Mouse (Mus musculus) hindbrain, embryonic 11.5 days (tissue): ENCODE measurements around the gene Tmem208. TPM values are rescaled to one million over a fixed set of nuclear protein-coding genes. Genes with fewer than 3 reads are reported as not detected.

Experiments used
- ATAC-seq: fragments of 200-750 bp; cut with Nextera tagmentation; 2 replicates; pipeline ENCODE4 v1.8.0; 2017; ENCODE audit warnings: mild to moderate bottlenecking, moderate TSS enrichment, moderate library complexity; ENCODE audit not compliant: low FRiP score
- DNase-seq: peaks from one replicate; pipeline ENCODE4 v3.0.0-alpha.2; 2015; ENCODE audit warnings: low spot score
- H3K27ac ChIP-seq: fragments of 300-500 bp; sonication (generic); 2 replicates; pipeline ENCODE4 v1.5.1; 2014; ENCODE audit warnings: mild to moderate bottlenecking, low read depth, low read length
- H3K27me3 ChIP-seq: fragments of 300-500 bp; sonication (generic); 2 replicates; pipeline ENCODE4 v1.6.1; 2014; ENCODE audit warnings: mild to moderate bottlenecking, low read length, moderate library complexity, mixed read lengths; ENCODE audit not compliant: control insufficient read depth, insufficient read depth
- H3K36me3 ChIP-seq: fragments of 300-500 bp; sonication (generic); 2 replicates; pipeline ENCODE4 v1.6.1; 2014; ENCODE audit warnings: mild to moderate bottlenecking, low read length, moderate library complexity, mixed read lengths; ENCODE audit not compliant: control insufficient read depth, insufficient read depth
- H3K4me1 ChIP-seq: fragments of 300-500 bp; sonication (generic); replicated peaks from 2 replicates; pipeline ENCODE4 v1.6.1; 2014; ENCODE audit warnings: low read length, mixed read lengths; ENCODE audit not compliant: control insufficient read depth, insufficient read depth
- H3K4me2 ChIP-seq: fragments of 300-500 bp; sonication (generic); replicated peaks from 2 replicates; pipeline ENCODE4 v1.6.1; 2014; ENCODE audit warnings: mild to moderate bottlenecking, low read depth, low read length
- H3K4me3 ChIP-seq: fragments of 300-500 bp; sonication (generic); 2 replicates; pipeline ENCODE4 v1.5.1; 2014; ENCODE audit warnings: low read depth, low read length
- H3K9ac ChIP-seq: fragments of 300-500 bp; sonication (generic); 2 replicates; pipeline ENCODE4 v1.6.1; 2014; ENCODE audit warnings: low read depth, low read length
- H3K9me3 ChIP-seq: fragments of 300-500 bp; sonication (generic); 2 replicates; pipeline ENCODE4 v1.6.1; 2016; ENCODE audit warnings: low read length; ENCODE audit not compliant: control insufficient read depth
- WGBS: fragments of 180-500 bp; shearing (Covaris S2); extraction: QIAGEN DNeasy Blood & Tissue Kit; methylation state at CpG from one replicate; pipeline ENCODE4 v1.1.7; 2014; 5-methylcytosine and 5-hydroxymethylcytosine counted together
- polyA plus RNA-seq: library from polyadenylated mRNA; unstranded; fragments of >200 nt; fragmentation: Nextera tagmentation; extraction: Ambion mirVana; gene quantifications from 2 replicates; pipeline ENCODE4 v1.2.1, GENCODE M21; 2014

Tmem208 gene
- polyA plus RNA-seq, 1 experiment from 2014 or later: 105 TPM

GRCm38 (mm10) chr8:105350186-105350585 lies 24.0 kb downstream of the Tmem208 start:
- no peak overlapping the region for H3K27ac ChIP-seq
- H3K9ac ChIP-seq: no peak overlapping the region
- no peaks in the 10 kb centered on the region for H3K36me3 ChIP-seq
- no peaks in the 10 kb centered on the region for H3K27me3 ChIP-seq
- H3K9me3 ChIP-seq: no peaks in the 10 kb centered on the region
- H3K4me1 ChIP-seq: peaks cover 4% of the 10 kb centered on the region; the same call in 1 of the 2 replicates
- H3K4me2 ChIP-seq: peak overlapping the region; percentile 98
- 49% methylated on average over 7 of the region's 7 CpGs for WGBS
- DNase-seq (peak; percentile 27), ATAC-seq (no peak)
- no peak overlapping the region for H3K4me3 ChIP-seq

- no peak overlapping the region for H3K27ac ChIP-seq
- DNase-seq: no peak
Observed at GRCm38 (mm10) chr8:105353583-105354135, 27.5 kb downstream of the Tmem208 start.

GRCm38 (mm10) chr8:105354549-105354948 lies 28.4 kb downstream of the Tmem208 start:
- H3K9ac ChIP-seq: no peak overlapping the region
- no peak overlapping the region for H3K4me2 ChIP-seq
- peaks cover 2% of the 10 kb centered on the region; the same call in 1 of the 2 replicates for H3K4me1 ChIP-seq
- H3K4me3 ChIP-seq: no peak overlapping the region
- ATAC-seq (no peak), DNase-seq (no peak)
- H3K36me3 ChIP-seq: no peaks in the 10 kb centered on the region
- H3K27ac ChIP-seq: no peak overlapping the region
- no peaks in the 10 kb centered on the region for H3K9me3 ChIP-seq
- WGBS: 90% methylated on average over 4 of the region's 4 CpGs
- no peaks in the 10 kb centered on the region for H3K27me3 ChIP-seq

More at GRCm38 (mm10) chr8:105353583-105354135, 27.5 kb downstream of the Tmem208 start:
- 0 out of 2 replicates have a peak, but pooled peaks cover 2% of the 10 kb centered on the region for H3K4me1 ChIP-seq
- no peak overlapping the region for H3K4me2 ChIP-seq
- no peak overlapping the region for H3K4me3 ChIP-seq
- H3K27me3 ChIP-seq: no peaks in the 10 kb centered on the region
- no peaks in the 10 kb centered on the region for H3K36me3 ChIP-seq
- 81% methylated on average over 8 of the region's 8 CpGs for WGBS
- no peak for ATAC-seq
- H3K9ac ChIP-seq: no peak overlapping the region
- no peaks in the 10 kb centered on the region for H3K9me3 ChIP-seq

GRCm38 (mm10) chr8:105355179-105356024 lies 29.2 kb downstream of the Tmem208 start:
- Histone ChIP-seq H3K4me1 (peaks cover 2% of the 10 kb centered on the region; the same call in 1 of the 2 replicates), H3K9ac (no peak overlapping the region), H3K4me3 (no peak overlapping the region), H3K27ac (no peak overlapping the region), H3K36me3 (no peaks in the 10 kb centered on the region), H3K9me3 (no peaks in the 10 kb centered on the region), H3K4me2 (no peak overlapping the region), H3K27me3 (no peaks in the 10 kb centered on the region)
- 59% methylated on average over 26 of the region's 26 CpGs for WGBS
- ATAC-seq (no peak), DNase-seq (peak; percentile 31)

GRCm38 (mm10) chr8:105356681-105357080 lies 30.5 kb downstream of the Tmem208 start:
- DNase-seq: no peak
- Histone ChIP-seq H3K4me3 (no peak overlapping the region), H3K9me3 (no peaks in the 10 kb centered on the region), H3K27ac (no peak overlapping the region), H3K27me3 (no peaks in the 10 kb centered on the region), H3K9ac (no peak overlapping the region), H3K4me1 (peaks cover 2% of the 10 kb centered on the region; the same call in 1 of the 2 replicates), H3K4me2 (no peak overlapping the region), H3K36me3 (no peaks in the 10 kb centered on the region)
- 92% methylated on average over 14 of the region's 14 CpGs for WGBS
- ATAC-seq: no peak

- no peak overlapping the region for H3K4me2 ChIP-seq
- no peak overlapping the region for H3K4me3 ChIP-seq
- H3K27ac ChIP-seq: no peak overlapping the region
- no peaks in the 10 kb centered on the region for H3K36me3 ChIP-seq
- ATAC-seq (peak; percentile 31; the same call in 1 of the 2 replicates), DNase-seq (no peak)
- 69% methylated on average over 15 of the region's 15 CpGs for WGBS
- H3K4me1 ChIP-seq: peaks cover 2% of the 10 kb centered on the region; the same call in 1 of the 2 replicates
- H3K9ac ChIP-seq: no peak overlapping the region
- no peaks in the 10 kb centered on the region for H3K27me3 ChIP-seq
- H3K9me3 ChIP-seq: no peaks in the 10 kb centered on the region
Observed at GRCm38 (mm10) chr8:105359208-105359607, 33.1 kb downstream of the Tmem208 start.

GRCm38 (mm10) chr8:105359646-105360045 lies 33.5 kb downstream of the Tmem208 start:
- no peaks in the 10 kb centered on the region for H3K9me3 ChIP-seq
- peaks cover 2% of the 10 kb centered on the region; the same call in 1 of the 2 replicates for H3K4me1 ChIP-seq
- no peaks in the 10 kb centered on the region for H3K36me3 ChIP-seq
- H3K27me3 ChIP-seq: no peaks in the 10 kb centered on the region
- ATAC-seq (peak; percentile 26; the same call in 1 of the 2 replicates), DNase-seq (peak; percentile 53)
- H3K4me3 ChIP-seq: no peak overlapping the region
- no peak overlapping the region for H3K4me2 ChIP-seq
- no peak overlapping the region for H3K27ac ChIP-seq
- WGBS: 54% methylated on average over 4 of the region's 4 CpGs
- H3K9ac ChIP-seq: no peak overlapping the region

GRCm38 (mm10) chr8:105361751-105362702 lies 35.9 kb downstream of the Tmem208 start:
- Histone ChIP-seq H3K4me3 (no peak overlapping the region), H3K9me3 (no peaks in the 10 kb centered on the region), H3K4me1 (no peaks in the 10 kb centered on the region; the same call in 1 of the 2 replicates), H3K36me3 (no peaks in the 10 kb centered on the region), H3K27me3 (no peaks in the 10 kb centered on the region), H3K27ac (no peak overlapping the region), H3K4me2 (no peak overlapping the region), H3K9ac (no peak overlapping the region)
- DNase-seq (no peak), ATAC-seq (no peak)
- 86% methylated on average over 12 of the region's 12 CpGs for WGBS
